Mouse (Mus musculus): ENCODE data around the gene 2010111I01Rik.
"Not testable (repeated sequence)": the region's sequence is repeated elsewhere in the genome, so short reads cannot be mapped to it uniquely, and the experiment has no call there.

The 2010111I01Rik gene

DNA sequence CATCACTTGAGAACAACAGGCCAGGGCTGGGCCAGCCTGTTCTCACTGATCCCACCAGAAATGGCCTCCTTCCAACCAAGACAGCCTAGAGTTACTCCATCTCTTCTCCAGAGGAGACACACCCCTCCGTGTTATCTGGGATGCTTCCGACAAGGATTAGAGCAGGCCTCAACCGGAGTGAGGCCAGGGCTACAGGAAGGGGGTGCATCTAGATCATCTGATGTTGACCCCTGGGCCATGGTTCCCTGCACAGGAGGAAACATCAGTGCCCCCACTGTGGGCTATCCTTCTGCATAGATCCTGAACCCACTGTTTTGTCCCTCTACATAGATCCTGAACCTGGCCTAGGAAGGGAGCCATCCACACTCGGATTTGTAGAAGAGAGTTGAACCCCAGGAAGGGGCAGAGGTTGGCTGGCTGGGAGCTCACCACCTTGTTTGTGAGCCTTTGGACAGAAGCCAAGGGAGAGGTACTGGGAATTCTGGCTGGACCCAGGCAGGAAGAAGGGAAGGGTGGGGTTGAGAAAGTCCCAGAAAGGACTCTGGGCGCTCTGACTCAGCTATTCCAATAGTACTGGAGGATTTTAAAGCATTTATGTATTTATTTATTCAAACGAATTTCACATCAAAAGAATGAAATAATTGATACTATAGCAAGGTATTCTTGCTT is 339.6 kb downstream of the 2010111I01Rik start:
- no peak for DNase-seq (ENCODE audit: extremely low spot score, low read depth, low spot score)

DNA sequence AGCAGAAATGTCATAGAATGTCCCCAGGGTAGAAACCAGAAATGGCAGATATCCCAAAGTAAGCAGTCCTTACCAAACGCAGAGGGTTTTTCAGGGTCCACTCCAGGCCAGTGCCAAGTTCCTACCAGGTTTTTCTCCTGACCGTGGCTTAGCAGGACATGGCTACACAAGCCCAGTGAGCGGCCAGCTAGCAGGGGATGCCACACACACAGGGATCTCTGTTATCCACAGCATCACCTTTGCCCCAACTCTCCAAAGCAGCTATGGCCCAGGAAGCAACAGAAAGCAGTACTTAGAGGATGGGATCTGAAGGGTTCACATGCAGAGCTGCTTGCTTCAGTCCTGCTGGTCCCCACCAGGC is 340.1 kb downstream of the 2010111I01Rik start:
- no peak for DNase-seq (ENCODE audit: extremely low spot score, low read depth, low spot score)

DNA sequence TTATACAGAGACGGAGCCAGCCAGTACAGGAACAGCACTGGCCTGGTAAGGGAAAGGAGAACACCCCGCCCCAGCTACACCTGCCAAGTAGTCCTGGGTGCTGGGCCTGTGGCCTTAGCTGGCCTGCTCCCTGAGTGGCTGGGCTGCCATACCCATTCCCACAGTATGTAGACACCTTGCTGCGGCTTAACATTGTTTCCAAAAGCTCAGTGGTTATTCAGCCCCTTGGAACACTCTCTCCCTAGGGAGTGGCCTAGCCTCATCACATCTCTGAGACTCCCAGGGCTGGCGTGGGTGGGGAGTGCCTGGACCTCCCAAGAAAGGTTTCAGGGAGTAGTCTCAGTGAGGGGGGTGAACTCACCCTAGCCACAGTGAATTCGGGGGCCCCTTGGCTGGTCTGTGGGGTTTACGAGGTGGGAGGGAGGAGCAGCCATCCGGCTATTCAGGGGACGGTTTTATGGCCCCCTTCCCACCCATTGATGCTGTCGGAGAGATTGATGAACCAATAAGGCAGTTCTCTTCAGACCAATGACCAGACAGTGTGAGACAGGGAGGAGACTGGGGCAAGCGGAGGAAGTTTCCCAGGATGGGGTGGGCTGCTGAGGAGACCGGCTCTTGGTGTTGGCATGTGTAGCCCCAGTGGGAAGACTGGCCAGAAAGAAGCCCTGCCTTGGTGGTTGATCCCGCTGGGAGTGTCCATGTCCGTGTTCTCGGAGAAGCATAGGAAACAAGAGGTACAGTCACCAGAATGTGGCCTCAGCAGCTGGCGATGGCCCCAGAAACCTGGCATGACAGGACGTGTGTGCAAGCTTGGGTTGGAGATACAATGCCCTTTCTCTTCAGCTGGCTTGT is 340.7 kb downstream of the 2010111I01Rik start:
- DNase-seq (ENCODE audit: extremely low spot score, low read depth, low spot score) = no peak

DNA sequence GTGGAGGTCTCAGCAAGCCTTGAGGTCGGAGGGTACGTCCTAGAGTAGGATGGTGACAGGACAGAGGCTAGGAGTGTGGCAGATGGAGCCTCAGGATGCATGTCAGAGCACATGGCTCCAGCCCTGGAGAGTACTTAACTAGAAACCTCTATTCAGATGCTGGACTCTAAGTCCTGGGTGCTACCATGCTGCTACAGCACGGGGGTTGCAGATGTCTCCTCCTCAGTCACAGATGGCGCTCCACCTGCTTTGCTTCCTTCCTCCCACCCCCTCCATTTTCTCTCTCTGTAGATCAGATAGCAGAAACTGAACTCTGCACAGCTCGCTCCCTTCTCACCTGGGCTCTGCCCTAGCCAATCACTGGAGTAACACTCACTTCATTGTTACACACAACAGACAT is 342.1 kb downstream of the 2010111I01Rik start:
- no peak for DNase-seq (ENCODE audit: extremely low spot score, low read depth, low spot score)

DNA sequence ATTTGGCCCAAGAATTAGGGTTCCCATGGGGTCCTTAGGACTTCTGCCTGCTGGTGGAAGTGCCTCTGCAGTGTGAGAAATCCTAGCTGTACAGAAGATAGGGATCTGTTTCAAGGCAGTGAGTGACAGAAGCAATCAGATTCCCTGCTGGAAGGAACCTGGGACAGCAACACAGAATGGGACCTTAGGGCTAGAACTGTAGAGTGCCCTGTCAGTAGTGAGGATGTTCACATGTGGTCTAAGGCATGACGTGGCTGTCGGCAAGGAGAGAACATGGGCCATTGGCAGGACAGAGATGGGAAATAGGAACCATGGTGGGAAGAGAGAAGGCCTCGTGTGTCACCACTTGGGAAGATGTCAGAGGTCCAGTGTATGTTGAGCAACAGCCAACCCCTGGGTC is 344.9 kb downstream of the 2010111I01Rik start:
- DNase-seq (ENCODE audit: extremely low spot score, low read depth, low spot score) = no peak

DNA sequence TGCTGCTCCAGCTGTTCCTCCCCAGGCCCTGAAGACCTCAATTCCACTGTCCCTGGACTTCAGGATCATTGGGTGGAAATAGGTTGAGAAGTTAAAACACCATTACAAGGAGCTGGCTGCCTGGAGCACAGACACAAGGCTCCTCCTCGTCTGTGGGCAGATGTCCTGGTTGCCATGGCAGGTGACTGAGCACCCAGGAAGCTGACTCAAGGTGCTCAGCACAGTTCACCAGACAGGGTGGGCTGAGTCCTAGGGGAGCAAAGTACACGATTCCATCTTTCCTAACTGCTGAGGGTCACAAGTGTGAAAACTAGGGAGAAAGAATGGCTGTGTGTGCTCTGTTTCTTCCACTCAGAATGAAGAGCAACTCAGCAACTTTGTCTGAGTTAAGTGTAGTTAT is 346.5 kb downstream of the 2010111I01Rik start:
- DNase-seq (ENCODE audit: extremely low spot score, low read depth, low spot score) = no peak

DNA sequence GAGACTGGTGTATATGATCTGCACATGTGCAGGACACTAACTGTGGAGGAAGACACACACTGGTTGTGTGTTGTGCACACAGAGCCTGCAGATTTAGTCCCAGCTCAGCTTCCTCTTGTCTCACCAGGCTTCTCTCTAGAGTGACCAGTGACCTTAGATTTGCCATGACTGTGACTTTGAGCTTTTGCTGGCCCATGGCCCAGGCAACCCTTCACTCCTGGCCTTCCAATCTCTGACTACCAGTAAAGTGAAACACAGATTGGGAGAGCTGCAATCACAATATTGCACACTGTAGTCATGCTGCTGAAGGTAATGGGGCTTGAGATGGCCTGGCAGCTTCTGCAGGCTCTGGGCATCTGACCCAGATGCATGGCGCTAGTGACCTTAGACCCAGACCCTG is 348.6 kb downstream of the 2010111I01Rik start:
- DNase-seq (ENCODE audit: extremely low spot score, low read depth, low spot score) = no peak

DNA sequence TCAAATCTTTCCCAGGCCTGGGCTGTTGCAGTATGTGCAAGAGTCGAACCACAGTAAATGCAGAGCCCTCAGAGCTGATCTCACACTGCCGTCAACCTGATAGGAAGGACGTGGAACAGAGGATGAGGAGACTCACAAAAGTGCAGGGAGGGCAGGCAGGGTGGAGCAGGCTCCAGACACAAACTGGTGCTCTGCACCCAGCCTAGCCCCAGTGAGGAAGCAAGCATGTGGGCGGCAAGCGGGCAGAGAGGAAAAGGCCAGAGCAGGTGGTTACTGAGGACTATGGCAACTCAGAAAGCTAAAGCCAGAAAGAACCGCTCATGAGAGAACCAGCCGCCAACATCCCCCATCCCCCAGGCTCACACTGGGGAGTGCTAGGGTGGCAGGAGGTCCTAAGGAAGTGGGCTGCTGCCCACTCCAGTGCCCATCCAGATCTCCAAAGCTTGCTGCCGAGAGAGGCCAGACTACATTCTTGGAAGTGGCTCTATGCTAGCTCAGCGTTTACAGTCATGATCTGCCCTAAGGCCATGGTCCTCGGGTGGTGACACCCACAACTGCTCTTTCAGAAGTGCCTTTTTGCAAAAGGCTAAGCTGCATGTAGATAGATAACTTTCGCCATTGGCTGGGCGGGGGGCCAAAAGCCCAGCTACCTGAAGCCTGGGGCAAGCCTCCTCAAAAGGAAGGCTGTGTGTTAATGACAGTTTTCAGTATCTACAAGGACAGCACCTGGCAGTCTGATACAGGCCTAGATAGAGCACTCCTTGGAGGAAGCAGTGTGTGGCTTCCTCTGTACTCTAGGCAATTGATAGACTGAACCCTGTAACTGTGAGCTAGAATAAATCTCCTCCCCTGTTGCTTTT is 349.3 kb downstream of the 2010111I01Rik start:
- DNase-seq (ENCODE audit: extremely low spot score, low read depth, low spot score) = no peak

DNA sequence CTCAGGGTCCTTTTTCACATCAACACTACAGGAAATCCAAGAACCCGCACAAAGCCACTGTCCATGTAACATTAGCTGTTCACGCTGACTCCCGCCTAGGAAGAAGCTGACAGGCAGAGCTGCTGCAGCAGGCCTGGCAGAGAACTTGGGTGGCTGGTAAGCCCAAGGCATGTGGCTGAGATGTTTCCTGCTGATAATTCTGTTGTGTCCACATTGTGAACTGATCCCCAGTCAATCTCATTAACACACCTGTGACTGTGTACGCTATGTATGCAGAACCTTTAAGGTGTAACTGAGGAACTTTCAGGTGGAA is 349.9 kb downstream of the 2010111I01Rik start:
- DNase-seq (ENCODE audit: extremely low spot score, low read depth, low spot score) = no peak

DNA sequence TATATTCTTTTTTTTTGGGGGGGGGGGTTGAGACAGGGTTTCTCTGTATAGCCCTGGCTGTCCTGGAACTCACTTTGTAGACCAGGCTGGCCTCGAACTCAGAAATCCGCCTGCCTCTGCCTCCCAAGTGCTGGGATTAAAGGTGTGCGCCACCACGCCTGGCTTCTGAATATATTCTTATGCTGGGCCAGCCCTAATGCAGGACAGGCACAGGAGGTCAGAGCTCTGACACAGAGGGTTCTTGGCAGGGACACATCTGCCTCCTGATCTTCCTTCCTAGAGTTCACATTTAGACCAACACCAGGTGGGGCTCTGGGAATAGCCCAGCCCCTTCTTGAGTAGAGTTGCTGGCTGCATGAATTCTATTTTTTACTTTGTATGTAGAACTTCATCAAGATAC is 350.4 kb downstream of the 2010111I01Rik start:
- DNase-seq (ENCODE audit: extremely low spot score, low read depth, low spot score) = not testable (repeated sequence)

DNA sequence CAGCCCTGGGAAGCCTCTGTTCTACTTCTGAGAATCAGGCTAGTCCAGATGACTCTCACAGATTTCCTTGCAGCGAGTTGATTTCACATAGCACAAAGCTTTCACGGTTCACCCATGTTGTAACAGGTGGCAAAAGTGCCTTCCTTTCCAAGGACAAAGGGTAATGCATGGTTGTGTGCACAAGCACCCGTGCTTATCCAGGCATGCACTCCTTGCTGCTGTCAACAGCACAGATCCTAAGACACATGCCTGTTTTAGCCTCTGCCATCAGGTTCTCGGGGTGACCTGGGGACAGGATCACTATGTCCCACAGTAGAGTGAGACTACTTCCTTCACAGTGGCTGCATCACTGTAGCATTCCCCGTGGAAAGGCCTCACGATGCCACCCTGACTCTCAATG is 351.1 kb downstream of the 2010111I01Rik start:
- DNase-seq (ENCODE audit: extremely low spot score, low read depth, low spot score) = no peak

DNA sequence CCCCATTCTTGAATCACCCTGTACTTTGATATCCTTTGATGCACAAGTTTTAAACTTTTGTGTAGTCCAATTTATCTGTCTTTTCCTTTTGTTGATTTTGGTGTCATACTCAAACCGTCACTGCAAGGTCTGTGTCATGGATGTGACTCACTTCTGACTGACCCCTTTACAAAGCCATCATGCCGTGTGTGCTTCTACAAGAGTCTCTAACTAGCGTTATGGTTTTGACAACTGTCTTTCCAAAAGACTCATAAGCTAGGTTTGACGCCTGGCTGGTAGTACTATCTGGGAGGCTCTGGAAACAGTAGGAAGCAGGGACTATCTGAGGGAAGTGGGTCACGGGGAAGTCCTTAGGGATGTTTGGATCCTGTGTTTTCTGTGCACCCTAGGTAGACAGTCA is 351.7 kb downstream of the 2010111I01Rik start:
- DNase-seq (ENCODE audit: extremely low spot score, low read depth, low spot score) = no peak

DNA sequence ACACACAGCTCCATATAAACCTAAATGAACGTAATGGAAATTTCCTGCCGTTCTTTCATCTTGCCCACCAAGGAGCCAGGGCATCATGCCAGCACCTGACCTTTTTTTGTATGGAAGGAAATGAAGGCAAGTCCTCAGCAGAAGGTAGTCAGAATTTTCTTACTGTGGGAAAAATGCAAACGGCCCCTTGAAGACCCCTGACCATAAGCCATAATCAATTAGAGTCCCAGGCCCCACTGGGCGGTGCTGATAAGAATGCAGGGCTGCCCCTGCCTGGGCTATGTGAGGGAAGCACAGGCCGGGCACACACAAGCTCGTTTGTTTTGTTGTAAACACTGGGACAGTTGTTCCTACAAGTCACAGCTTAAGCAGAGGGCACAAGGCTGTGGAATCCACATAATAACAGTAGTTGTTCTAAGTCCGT is 353.0 kb downstream of the 2010111I01Rik start:
- DNase-seq (ENCODE audit: extremely low spot score, low read depth, low spot score) = no peak

DNA sequence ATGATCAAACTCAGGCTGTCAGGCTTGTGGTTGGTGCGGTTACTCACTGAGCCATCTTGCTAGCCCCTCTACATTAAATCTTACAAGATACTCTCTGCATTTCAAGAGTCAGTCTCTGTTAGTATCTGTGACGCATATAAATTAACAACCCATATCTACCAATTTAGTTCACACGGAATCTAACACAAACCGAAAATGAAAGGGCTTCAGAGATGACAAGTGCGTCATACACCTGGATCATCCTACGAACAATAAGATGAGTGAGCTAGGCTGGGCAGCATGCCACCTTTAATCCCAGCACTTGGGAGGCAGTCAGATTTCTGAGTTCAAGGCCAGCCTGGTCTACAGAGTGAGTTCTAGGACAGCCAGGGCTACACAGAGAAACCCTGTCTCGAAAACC is 355.1 kb downstream of the 2010111I01Rik start:
- DNase-seq (ENCODE audit: extremely low spot score, low read depth, low spot score) = no peak

DNA sequence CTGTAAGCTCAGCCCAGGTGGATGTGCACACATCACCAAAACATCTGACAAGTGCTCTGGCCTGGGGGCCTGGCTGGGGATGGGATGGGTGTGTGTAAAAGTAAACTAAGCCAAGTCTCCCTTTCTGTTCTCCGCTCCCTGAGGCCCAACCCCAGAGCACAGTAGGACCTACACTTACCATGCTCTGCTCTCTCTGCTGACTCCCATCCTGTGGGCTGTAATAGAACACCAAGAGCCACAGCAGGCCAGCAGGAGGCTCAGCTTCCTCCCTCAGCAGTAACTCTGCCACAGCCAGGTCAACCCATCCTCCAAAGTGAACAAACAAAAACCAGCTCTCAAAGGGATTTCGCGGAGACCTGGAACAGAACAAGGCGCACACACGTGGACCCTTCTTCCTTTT is 357.0 kb downstream of the 2010111I01Rik start:
- no peak for DNase-seq (ENCODE audit: extremely low spot score, low read depth, low spot score)

DNA sequence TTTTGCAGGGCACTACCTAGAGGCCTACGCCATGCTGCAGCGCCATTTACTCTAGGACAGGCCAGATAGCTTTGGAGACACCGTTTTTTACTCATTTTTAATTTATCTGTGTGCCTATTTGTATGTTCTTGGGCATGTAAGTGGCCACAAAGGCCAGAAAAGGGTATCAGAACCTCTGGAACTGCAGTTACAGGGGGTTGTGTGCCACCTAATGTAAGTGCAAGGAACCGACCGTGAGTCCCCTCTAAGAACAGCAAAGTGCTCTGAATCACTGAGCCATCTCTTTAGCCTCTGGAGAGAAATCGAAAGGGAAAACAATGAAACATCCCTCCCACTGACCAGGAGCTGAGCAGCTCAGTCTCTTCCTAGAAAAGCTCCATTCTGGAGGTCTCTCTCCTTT is 358.1 kb downstream of the 2010111I01Rik start:
- DNase-seq (ENCODE audit: extremely low spot score, low read depth, low spot score) = no peak

DNA sequence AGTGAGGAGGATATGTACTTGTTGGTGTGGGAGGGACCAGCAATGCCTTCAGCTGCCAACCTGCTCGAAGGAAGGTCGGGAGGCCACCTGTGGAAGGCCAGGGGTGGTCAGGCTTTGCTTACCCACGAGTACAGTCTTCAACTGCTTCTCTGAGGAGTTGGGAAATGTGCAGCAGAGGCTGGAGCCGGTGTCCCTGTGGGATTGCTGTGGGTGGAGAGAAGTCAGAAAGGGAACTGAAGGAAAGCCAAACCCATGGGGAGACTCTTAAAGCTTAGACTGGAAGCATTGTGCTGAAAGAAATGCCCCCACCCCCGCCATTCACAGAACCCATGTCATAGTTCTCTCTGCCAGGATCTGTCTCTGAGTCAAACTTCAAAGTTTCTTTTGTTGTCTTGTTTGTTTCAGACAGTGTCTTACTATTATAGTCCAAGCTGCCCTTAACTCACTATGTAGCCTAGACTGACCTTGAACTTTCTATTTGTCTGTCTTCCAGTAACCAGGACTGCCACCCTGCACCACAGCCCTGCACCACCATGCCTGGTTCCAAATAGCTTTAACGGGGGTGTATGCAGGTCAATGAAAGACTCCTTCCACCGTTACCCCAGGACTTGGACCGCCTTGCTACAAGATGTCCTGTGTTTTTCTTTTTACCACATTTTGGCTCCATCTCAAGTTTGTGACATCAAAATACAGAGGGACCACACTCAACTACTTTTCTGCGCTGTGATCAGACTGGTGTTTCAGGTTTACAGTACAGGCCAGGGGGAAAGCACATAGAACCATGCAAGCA is 358.8 kb downstream of the 2010111I01Rik start:
- DNase-seq (ENCODE audit: extremely low spot score, low read depth, low spot score) = no peak

DNA sequence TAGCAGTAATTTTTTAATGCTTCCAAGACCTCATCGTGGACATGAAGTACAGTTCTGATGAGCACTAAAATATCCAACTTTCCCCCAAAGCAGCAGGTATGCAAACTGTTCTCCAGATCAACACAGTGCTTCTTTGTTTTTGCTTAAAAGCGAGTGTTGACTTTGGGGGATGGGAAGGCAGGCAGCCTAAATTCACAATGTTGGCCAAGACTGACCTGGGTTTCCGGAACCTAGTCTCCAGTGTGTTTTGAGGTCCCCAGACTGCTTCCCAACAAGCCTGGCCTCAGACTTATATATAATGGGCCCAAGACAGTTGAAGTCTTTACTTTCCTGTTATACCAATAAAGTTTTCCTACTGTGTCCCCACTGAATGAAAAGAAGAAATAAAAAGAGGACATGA is 359.6 kb downstream of the 2010111I01Rik start:
- no peak for DNase-seq (ENCODE audit: extremely low spot score, low read depth, low spot score)

DNA sequence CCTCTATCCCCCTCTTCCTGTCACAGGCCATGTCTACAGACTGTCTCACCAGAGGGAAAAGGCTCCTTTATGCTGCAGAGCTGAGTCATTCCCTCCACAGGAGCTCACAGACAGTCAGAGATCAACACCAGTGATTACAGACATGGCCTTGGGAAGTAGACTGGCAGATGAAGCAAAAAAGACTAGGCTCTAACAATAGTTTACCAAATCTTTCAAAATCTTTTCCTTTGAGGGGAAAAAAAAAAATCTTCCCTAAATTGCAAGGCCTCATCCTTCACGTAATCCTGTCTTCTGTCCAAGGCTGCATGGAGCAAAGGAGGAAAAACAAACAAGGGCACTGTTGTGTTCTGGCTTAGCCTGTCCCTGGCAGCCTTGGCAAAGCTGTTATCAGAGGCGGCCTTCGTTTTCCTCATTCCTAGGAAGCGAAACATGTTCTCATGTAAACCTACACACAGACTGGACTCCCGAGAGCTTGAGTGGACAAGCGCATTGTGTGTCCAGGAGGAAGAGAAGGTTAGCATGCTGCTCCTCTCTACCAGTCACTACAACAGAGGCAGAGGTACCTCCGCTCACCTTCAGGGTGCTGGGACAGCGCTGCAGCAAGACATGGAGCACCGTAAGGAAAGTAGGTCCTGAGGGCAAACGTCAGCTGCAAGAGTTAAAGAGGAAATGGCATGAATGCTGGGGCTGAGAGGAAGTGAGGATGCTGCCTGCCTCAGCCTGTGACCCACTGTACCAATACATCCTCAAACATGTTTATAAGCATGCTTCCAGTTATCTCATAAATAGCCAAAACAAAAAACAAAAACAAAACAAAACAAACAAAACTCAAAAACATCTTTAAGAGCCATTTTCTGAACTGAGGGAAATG is 360.5 kb downstream of the 2010111I01Rik start:
- no peak for DNase-seq (ENCODE audit: extremely low spot score, low read depth, low spot score)

DNA sequence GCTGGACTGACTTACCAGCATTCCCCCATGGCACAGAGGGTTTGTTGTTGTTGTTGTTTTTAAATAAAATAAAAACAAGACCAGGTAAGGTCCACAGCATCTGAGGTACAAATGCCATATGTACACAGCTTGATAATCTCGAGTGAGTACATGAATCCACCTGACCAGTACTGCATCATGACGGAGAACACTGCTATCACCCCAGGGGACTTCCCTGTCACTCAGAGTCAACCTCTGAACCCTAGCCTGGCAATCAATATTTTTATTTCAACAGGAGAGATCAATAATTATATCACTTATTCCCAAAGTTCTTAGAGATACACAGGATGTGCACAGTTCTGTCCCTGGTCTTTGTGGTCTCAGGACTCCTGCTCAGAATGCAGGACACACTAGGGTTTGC is 361.3 kb downstream of the 2010111I01Rik start:
- no peak for DNase-seq (ENCODE audit: extremely low spot score, low read depth, low spot score)
